Mouse (Mus musculus) testis, postnatal 10 days (tissue): ENCODE results near the gene Myo6.

Experiments used
- DNase-seq: peaks from one replicate; pipeline ENCODE4 v3.0.0; 2021; ENCODE audit warnings: low spot score

Gene Myo6

DNA sequence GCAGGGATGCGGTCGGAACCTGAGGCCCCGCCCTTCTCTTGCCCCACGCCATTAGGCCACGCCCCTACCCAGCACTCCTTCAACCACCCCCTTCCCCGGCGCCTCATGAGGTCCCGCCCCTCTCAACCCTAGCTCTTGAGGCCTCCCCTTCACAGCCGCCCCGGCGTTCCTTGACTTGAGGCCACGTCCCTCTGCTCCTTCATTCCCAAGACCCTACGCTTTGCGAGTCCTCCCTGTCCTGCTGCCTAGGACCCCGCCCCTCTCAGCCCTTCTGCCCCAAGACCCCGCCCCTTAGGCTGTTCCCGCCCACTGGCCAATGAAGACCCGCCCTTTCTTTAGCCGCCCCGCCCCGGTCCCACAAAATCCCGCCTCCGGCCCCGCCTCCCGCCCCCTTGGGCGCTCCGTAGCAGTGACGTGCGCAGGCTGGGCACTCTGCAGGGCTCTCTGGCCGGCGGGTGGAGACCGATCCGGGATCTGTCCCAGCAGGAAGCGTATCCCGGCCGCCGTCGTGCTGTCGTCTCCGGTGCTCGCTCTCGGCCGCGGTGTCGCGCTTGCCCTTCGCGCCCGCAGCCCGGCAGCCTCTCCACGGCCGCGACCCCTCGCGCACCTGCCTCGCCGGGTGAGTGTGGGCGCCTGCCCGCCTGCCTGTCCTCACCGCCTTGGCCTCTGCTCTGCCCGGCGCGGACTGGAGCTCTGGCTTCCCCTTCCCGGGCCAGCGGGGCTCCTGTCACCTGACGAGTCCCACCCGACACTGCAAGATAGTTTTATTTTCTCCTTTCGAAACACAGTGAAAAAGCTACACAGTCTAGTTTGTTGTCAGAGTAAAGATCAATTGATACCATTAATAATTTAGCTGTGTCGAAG, at the start of gene Myo6:
TSS of gene Myo6 (plus strand) at position 421 of the 864 bp plus-strand sequence.
- DNase-seq, result peak; percentile 99

DNA sequence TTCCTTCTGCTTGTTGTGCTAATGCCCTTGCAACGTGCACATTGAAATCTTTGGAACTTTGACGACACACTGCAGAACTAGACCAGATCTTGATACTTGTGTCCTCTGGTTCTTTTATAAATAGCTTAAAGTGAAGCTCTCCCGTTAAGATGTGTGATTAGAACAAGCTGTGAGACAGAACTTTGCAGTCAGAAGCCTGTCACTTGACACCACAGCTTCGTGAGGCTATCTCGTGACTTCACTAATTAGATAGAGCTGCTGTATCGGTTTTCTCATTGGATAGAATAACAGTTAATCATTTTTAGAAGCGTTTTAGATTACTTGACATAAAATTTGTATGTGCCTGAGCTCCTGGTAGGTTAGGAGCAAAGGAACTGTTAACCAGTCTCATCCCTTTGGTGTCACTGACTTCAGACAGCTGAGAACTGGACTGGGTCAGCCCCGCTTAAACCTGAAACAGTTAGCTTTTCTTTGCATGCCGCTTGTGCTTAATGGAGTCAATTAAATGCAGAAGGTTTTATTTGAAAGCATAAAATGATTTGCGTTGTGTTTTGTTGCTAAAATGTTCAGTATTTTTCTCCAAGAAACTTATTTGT, 18.7 kb upstream of the Myo6 start:
- no peak for DNase-seq

DNA sequence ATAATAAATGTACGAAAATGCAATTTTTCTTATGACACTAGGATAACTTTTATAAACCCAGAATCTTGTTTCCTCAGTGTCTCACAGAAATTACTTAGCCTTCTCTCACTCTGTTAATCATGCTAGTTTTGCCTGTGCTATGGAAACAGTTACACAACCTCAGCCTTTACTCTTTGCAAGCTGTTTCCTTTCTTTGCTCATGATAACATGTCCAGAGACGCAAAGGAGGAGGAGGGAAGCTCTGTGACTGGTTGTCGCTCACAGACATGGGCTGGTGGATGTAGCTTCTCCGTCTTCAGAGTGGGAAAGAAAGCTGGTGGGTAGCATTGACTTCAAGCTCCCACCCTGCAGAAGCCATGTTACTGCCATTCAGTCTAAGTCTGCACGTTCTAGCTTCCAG, 15.2 kb upstream of the Myo6 start:
- no peak for DNase-seq

DNA sequence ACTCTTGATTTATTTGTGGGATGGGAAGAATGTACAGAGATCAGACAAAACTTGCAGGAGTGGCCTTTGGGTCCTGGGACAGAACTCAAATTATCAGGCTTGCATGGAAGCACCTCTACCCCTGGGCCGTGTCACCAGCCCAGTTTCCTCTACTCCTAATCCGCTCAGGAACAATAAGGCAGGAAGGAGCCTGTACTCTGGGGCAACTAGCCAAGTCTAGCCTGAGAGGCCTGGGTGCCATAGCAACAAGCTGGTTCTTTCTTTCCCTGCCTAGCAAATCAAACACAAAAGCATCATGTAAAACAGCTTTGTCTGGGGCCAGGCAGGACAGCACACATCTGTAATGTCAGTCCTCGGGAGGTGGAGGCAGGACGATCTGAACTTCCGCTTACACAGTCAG, 9.6 kb upstream of the Myo6 start:
- DNase-seq, result no peak

DNA sequence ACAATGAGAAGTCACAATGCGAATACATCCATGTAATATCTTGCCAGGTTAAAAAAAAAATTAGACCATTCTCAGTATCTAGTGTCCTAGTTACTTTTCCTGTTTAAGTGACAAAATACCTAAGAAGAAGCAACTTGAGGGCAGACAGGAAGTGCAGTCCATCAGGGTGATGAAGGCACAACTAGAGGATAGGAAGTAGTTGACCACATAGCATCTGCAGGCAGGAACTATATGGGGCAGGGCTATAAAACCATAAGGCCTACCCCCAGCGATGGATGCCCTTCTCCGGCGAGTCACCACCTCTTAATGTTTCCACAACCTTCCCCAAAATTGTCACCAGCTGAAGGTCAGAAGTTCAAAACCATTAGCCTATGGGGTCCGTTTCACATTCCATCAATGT, 8.1 kb upstream of the Myo6 start:
- no peak for DNase-seq

DNA sequence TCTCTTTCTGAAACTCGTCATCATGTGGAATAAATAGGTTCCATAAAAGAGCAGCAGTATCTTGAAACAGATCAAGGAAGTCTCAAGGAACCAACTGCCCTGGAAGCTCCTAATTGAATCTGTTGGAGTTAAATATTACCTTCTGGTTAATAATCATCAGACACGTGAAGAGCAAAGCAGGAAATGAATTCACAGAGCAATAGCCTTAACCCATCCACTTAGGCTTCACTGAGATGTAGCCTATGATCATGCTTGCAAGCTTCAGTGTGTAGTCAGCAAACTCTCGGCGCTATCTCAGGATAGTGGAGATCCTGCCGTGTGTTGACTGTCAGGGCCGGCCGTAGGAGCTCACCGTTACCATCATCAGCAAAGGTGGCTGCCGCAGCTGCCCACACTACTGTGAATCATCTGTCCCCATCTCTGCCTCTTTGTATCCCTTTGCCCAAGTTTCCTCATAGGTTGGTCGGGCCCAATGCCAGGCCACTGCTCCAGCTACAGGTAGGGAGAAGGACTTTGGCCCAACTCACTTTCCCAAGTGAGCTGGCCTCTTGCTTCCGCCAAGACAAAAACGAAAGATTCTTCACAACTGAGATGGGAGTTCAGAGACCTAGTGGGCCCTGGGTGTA, 6.9 kb upstream of the Myo6 start:
- DNase-seq, result no peak

DNA sequence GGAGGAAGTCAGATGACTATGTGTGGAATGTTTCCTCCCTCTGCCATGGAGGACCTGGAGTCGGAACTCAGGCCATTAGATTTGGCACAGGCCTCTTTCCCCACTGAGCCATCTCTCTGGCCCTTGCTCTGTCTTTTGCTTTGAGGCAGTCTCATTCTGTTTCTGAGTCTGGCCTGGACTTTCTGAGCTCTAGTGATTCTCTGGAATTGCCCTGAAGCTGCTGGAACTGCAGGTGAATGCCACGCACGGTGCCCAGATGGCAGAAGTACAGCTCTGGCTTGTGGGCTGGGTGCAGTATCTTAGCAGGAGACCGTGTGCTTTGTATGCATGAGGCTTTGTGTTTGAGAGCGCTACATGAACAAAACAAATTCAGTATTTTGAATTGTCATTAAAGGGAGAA, 5.9 kb upstream of the Myo6 start:
- DNase-seq, result no peak

DNA sequence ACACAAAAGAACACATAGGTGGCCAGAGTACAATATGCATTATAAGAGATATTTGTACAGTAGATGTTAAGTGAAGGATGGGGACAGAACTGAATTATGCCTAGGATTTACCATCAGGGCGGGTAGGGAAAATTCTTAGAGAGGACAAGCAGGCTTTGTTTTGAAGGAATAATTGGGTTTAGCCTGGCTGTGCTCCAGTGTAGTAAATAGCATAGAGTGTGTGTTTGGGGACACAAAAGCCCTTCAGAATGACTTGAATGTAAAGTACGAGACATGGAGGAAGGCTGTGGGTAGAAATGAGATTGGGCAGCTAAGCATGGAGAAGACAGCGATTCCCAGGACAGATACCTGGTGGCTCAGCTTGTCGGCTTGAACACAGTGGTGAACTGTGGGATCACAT, 3.4 kb upstream of the Myo6 start:
- no peak for DNase-seq

DNA sequence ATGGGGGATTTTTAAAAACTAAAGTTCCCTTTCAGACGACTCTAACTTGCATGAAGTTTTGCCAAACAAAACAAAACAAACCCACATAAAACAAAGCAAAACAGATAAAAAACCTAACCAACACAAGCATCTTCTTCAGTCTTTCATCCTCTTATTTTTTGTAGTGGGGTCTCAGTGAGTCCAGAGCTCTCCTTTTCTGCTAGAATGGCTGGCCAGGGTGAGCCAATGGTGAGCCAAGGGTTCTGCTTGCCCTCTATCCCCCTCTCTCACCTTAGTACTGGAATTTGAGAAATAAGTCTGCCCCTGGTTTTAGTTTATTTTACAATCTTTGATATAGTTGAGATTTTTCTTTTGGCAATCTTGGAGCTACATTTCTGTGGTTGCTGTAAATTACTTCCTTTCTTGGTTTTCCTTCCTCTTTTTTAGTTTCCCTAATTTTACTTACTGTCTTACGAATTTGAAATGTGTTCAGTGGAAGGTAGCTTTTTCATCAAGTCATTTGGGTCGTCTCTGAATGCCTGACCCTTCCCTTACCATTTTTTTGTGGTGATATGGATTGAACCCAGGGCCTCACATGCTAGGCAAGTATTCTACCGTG, 1.6 kb upstream of the Myo6 start:
- no peak for DNase-seq

DNA sequence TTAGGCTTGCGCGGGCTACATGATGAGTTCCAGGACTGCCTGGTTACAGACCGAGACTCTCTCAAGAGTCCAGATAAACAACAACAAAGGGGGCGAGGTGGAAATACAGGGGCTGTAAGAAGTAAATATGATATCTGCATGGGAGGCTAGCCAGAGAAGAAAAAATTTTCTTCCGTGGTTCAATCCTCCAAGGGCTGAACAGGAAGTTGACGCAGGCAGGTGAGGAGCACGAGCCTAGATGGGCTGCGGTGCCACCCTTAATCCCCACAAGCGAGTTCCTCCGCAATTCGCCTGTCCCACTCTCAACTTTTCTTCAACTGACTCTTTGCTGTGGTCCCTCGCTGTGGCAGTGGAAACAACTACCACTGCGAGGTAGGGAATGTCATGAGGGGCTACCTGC, 640 bp upstream of the Myo6 start:
- DNase-seq, result no peak

DNA sequence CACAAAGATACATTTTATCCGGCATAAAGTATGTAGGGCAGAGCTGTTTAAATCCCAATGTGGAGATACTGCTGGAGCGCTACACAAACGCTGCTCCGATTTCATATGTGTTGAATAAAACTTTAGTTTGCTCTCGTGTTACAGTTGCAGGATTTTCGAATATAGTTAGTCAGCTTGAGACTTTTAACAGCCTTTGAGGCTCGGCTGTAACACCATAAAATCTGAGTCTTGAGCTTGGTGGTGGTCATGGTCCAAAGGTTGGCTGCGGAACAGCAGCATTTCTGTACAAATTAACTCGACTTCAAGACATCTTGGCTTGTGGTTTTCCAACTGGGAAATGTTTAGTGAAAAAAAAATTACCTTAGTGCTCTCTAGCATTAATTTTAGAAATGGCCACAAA, 859 bp downstream of the Myo6 start:
- no peak for DNase-seq

DNA sequence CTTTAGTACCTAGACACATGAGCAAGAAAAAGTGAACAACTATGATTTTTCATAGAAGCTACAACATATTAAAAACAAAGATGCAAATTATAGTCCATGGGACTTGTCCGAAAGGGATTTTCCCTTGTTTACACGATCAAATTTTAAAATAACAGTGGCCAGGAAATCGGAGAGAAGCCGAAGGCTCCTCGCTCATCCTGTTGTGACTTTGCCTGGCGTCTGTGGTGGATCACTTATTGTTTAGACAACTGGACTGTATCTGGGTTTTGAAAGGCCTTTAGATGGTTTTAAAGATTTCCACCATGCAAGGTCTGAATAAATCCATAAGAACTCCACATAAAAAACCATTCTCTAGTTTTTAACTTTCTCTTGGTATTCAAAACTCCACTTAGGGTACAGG, 1.6 kb downstream of the Myo6 start:
- no peak for DNase-seq

DNA sequence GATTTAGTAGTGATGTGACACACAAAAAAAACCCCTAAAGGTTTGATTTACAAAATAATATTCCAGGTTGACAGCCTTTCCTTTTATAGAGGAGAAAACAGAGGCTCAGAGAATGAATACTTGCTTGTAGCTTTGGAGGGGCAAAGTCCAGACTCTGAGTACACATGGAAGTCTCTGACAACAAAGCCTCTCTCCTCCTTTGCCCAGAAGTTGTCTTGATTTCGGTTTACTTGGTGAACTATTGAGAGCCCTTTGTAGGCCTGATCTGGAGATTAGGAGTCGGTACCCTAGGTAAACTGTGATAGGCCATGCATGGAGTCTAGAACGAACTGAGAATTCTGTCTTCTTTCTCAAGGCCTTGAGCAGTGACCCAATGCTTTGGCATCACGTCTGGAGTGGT, 2.3 kb downstream of the Myo6 start:
- no peak for DNase-seq

DNA sequence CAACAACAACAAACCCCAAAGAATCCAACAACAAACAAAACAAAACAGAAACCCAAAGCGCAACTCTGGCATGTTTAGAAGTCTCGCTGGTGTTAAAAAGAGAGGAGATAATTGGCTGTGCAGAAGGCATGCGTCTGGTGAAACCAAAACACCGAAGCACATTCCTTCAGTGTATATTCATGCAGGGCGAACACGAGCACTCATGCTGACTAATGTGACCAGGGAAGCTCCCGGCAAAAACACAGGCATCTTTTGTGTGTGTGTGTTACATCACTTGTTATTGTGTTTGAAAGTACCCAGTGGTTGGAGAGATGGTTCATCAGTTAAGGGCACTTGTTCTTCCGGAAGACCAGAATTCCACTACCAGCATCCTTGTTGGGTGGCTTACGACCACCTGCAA, 4.7 kb downstream of the Myo6 start:
- DNase-seq, result no peak

DNA sequence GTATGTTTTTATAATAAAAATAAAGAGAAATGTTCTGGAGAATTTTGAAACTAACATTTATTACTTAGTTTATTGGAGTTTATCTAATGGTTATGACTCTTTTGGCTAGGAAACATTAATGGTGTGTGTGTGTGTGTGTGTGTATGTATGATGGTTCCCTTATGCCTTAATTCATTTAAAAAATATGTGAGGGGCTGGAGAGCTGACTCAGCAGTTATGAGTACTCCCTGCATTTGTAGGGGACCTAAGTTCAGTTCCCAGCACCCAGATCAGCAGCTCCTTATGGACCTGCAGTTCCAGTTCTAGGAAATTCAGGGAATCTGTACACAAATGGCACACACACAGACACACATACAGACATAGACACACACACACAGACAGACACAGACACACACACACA, 6.4 kb downstream of the Myo6 start:
- DNase-seq, result no peak

DNA sequence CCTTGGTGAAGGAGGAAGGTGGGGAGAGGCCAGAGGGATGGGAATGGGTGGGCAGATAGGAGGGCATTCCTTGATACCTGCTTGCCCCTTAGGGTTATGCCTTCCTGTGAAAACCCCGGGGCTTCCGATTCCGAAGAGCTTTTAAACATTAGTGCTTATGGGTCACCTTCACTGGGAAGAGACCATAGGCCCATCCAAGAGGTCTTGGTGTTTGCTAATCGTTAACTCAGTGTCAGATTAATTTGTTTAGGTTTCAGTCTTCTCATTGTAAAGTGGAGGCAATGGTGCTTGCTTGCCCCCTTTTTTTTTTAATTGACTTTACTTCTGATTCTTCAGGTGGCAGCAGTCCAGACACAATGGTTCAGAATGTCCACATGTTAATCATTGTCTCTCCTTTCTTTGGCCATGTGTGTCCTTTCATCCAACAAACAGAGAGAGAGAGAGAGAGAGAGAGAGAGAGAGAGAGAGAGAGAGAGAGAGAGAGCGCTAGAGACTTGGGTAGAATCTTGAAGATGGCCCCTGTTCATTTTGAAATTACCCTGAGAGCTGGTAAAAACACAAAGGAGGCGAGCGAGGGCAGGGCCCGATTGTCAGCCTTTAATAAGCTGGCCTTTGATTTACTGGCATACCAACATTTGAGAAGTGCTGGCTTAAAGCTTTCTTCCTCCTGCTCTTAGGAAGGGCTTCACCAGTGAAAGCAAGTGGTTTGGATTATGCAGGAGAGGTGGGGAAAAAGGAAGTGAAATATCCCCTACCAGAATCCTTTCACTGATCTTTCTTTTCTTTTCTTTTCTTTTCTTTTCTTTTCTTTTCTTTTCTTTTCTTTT, 7.8 kb downstream of the Myo6 start:
- DNase-seq, result no peak

DNA sequence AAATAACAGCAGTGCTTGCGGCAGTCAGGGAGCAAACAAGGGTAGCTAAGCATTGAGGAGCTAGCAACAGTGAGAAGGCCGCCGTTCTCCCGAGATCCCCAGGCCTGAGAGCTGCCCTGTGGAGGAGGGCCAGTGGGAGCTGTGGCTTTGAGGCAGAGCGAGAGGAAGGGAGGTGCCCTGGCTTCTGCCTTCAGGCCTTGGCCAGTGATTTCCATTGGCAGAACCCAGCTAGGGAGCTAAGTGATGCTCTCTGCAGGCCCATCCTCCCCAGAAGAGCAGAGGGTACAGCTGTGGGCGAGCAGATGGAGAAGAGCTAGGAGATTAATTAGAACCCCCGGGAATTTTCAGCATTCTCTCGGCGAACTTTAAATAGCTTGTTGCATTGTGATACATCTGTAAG, 8.8 kb downstream of the Myo6 start:
- peak; percentile 70 for DNase-seq

DNA sequence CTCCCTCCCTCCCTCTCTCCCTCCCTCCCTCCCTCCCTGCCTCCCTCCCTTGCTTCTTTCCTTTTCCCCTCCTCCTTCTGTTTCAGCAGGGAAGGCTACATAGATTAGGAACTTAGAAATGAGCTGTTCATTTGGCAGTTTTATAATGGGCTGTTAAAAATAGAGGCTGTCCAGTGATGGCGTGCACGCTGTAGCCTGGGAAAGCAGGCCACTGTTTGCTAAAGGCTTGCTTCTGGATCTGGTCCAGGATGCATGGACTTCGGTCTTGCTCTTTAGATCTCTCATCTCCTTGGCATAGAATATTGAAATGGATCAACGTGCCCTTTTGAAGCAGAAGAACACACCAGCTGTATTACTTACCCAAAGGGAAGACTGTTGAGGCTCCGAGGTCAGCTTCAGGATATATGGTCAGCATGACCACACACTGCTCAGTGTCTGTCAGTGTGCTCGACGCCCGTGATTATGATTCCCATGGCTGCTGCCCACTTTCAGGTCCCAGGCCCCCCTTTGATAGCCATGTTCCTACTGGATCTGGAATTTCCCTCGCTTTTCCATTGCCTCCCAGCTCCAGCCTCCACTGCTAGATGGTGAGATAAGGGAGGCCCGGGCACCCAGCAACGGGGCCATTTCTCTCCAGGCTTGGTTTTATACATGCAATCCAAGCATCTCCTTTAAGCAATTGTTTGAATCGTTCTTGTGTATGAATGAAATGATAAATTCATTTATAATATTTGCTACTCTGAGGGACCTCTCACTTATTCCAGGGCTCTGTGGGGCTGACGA, 12.1 kb downstream of the Myo6 start:
- DNase-seq, result no peak

DNA sequence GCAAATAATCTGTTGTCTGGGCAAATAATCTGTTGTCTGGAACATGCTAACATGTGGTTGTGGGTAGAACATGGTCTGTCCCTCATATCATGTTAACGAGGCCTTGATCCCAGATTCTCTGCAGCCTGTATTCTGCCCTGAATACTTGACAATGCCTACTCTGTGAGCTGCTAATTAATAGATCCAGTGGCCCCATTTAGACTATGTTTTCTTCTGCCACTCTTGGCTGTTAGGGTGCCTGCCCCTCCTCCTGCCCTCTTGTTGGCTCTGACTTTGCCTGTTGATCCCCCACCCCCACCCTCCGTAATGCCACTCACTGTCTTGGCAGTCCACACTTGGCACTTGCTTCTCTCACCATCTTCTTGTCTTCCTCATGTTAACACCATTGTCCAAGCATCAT, 13.8 kb downstream of the Myo6 start:
- DNase-seq, result no peak

DNA sequence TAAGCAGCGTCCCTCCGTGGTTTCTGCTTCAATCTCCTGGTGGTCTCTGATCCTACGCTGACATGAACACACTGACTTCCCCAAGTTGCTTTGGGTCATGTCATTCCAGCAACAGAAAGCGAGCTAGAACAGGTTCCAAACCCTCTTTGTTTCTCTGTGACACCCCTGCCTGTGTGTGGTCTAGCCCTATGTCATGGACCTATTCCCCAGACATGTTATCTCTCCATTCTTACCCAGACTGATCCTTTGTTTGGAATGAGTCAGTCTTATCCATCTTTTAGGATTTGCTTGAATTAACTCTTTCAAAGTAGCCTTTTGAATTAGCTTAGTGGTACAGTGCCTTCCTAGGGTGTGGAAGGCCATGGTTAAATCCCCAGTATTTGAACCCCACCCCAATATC, 14.9 kb downstream of the Myo6 start:
- DNase-seq, result no peak

DNA sequence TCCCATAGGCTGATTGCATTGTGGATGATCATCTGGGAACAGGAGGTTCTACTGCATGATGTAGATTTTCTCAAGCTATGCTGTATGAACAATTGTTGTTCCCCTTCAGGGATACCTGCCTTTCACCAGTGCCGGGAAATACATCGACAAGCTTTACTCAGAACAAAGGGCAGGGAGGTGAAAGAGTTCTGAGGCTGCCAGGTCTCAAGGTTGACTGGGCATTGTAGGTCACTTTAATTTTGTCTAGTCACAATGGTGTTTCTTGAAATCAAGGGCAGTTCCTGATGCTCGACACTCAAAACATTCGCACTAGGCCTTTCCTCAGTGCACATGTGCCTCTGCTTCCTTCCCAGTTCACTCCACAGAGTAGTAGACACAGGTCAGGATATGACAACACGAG, 15.9 kb downstream of the Myo6 start:
- no peak for DNase-seq
